8 mouse cellular contexts compared by ENCODE assay signal in the genomic region with DNA sequence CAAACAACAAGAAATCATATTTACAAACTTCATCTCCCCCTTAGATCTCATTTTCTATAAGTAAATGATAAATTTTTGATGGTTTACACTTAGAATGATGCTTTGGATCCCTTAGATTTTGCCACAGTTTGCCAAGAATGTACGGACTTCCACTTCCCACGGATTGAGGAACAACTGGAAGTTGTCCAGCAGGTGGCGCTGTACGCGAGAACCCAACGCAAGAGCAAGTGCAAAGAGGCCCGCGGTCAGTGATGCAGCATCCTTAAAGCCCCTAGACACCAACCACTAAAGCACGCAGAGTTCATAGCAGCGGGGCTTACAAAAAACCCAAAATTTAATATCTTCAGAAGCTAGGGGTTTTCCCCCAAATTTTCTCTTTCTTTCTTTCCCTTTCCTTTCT. TPM values are rescaled to one million over a fixed set of nuclear protein-coding genes. Genes with fewer than 3 reads are reported as not detected.
DNase-seq lines count a peak whose midpoint lies in the region; ATAC-seq and TF ChIP-seq lines count a peak whose summit lies in the region.

No protein-coding gene starts in this region.

- intact Hi-C loops in heart, postnatal 14 days (cut with DNase I): loop anchor here (1.0 to 10.0 kb wide), 5 partner anchors 79 to 492 kb away; partner anchors contain the start of gene Parp11

- no peaks in the 10 kb centered on the region for H3K27me3 ChIP-seq in forebrain, embryonic 10.5 days (ENCODE audit: poor library complexity, severe bottlenecking)
- no peaks in the 10 kb centered on the region for H3K27me3 ChIP-seq in forebrain, embryonic 12.5 days
- no peaks in the 10 kb centered on the region for H3K27me3 ChIP-seq in midbrain, postnatal 0 days (ENCODE audit: insufficient read depth, low read length)

- H3K4me3 ChIP-seq in forebrain, embryonic 10.5 days: no peak overlapping the region
- H3K4me3 ChIP-seq in forebrain, embryonic 12.5 days (replicated peaks): no peak overlapping the region
- no peak overlapping the region for H3K4me3 ChIP-seq in cortical plate, adult 2 months (ENCODE audit: insufficient read depth, low read length)
- H3K4me3 ChIP-seq in midbrain, postnatal 0 days (ENCODE audit: low read depth, low read length): no peak overlapping the region

- peak; percentile 85 for TF ChIP-seq CTCF in cortical plate, adult 2 months (IDR thresholded peaks at IDR 0.05; ENCODE audit: extremely low read depth, insufficient read depth, low read length)
- peak; percentile 91 for TF ChIP-seq CTCF in midbrain, postnatal 0 days (IDR thresholded peaks at IDR 0.05)

- 13% methylated on average over 10 of the region's 10 CpGs for WGBS in forebrain, embryonic 10.5 days
- WGBS in forebrain, embryonic 12.5 days: 10% methylated on average over 10 of the region's 10 CpGs
- 6% methylated on average over 10 of the region's 10 CpGs for WGBS in midbrain, postnatal 0 days

- no peak for ATAC-seq in forebrain, embryonic 12.5 days (ENCODE audit: low FRiP score)
- no peak for ATAC-seq in midbrain, postnatal 0 days (ENCODE audit: low FRiP score)

- no peaks in the 10 kb centered on the region for H3K4me1 ChIP-seq in forebrain, embryonic 10.5 days
- H3K4me1 ChIP-seq in forebrain, embryonic 12.5 days: no peaks in the 10 kb centered on the region
- no peaks in the 10 kb centered on the region for H3K4me1 ChIP-seq in cortical plate, adult 2 months (ENCODE audit: control insufficient read depth, insufficient read depth, low read length)
- H3K4me1 ChIP-seq in midbrain, postnatal 0 days (ENCODE audit: insufficient read depth, low read length): no peaks in the 10 kb centered on the region

- no peak overlapping the region for H3K9ac ChIP-seq in forebrain, embryonic 12.5 days
- H3K9ac ChIP-seq in midbrain, postnatal 0 days (replicated peaks; ENCODE audit: low read length, poor library complexity, severe bottlenecking): no peak overlapping the region

- H3K9me3 ChIP-seq in forebrain, embryonic 10.5 days: no peaks in the 10 kb centered on the region
- no peaks in the 10 kb centered on the region for H3K9me3 ChIP-seq in forebrain, embryonic 12.5 days
- H3K9me3 ChIP-seq in midbrain, postnatal 0 days (ENCODE audit: low read length): no peaks in the 10 kb centered on the region

- no peak for TF ChIP-seq POLR2A in cortical plate, adult 2 months (IDR thresholded peaks at IDR 0.05; ENCODE audit: extremely low read depth, insufficient read depth, low read length)

- no peak overlapping the region for H3K4me2 ChIP-seq in forebrain, embryonic 12.5 days
- no peak overlapping the region for H3K4me2 ChIP-seq in midbrain, postnatal 0 days (ENCODE audit: low read depth, low read length, poor library complexity, severe bottlenecking)

- no peak overlapping the region for H3K27ac ChIP-seq in forebrain, embryonic 10.5 days
- H3K27ac ChIP-seq in forebrain, embryonic 12.5 days: no peak overlapping the region
- no peak overlapping the region for H3K27ac ChIP-seq in cortical plate, adult 2 months (ENCODE audit: insufficient read depth, low read length)
- no peak overlapping the region for H3K27ac ChIP-seq in midbrain, postnatal 0 days (ENCODE audit: low read depth, low read length)

- H3K36me3 ChIP-seq in forebrain, embryonic 10.5 days (replicated peaks): 0 out of 2 replicates have a peak, but pooled peaks cover 4% of the 10 kb centered on the region
- peaks cover 27% of the 10 kb centered on the region; the same call in 1 of the 2 replicates for H3K36me3 ChIP-seq in forebrain, embryonic 12.5 days (replicated peaks)
- peaks cover 38% of the 10 kb centered on the region for H3K36me3 ChIP-seq in midbrain, postnatal 0 days (ENCODE audit: insufficient read depth, low read length)

- DNase-seq in forebrain, embryonic 10.5 days (ENCODE audit: extremely low spot score, low spot score): peak; percentile 76
- peak; percentile 70 to 78 for DNase-seq in adrenal gland, adult 18-20 months (ENCODE audit: low spot score in 2 of 2)
- peak; percentile 82 to 89 for DNase-seq in heart, postnatal 14 days
- DNase-seq in left cerebral cortex, adult 11 months (ENCODE audit: low spot score): peak; percentile 36
- peak; percentile 89 for DNase-seq in midbrain, postnatal 0 days (ENCODE audit: low spot score)
- DNase-seq in spleen, postnatal 4 days (ENCODE audit: low spot score in 2 of 2): peak; percentile 66 to 90

RNA-seq across cellular contexts. Expression of gene D6Wsu163e, which starts 16.0 kb away (rescaled TPM):
- polyA plus RNA-seq in forebrain, embryonic 10.5 days (2016; fragmentation: Nextera tagmentation; extraction: Ambion mirVana): 14.7 and 16.3 TPM in 2 replicates
- 22.0 and 22.1 TPM in 2 replicates for polyA plus RNA-seq in forebrain, embryonic 12.5 days (2016; fragmentation: Nextera tagmentation; extraction: Ambion mirVana)
- 10 to 100 TPM; 16.9 to 17.5 TPM for total RNA-seq in adrenal gland, adult 18-20 months (2021)
- 28.6 and 30.3 TPM in 2 replicates for polyA plus RNA-seq in cortical plate, adult 2 months (2012; rRNA removed)
- total RNA-seq in heart, postnatal 14 days (2021): 10 to 100 TPM; 12.2 to 14.3 TPM
- total RNA-seq in midbrain, postnatal 0 days (2014; rRNA removed): 22.0 and 23.9 TPM in 2 replicates
- 33.0 and 34.1 TPM in 2 replicates for polyA plus RNA-seq in midbrain, postnatal 0 days (2015; fragmentation: Nextera tagmentation; extraction: Ambion mirVana)

RNA-seq across cellular contexts. Expression of gene Rad51ap1, which starts 16.3 kb away (rescaled TPM):
- 85.8 and 92.1 TPM in 2 replicates for polyA plus RNA-seq in forebrain, embryonic 10.5 days (2016; fragmentation: Nextera tagmentation; extraction: Ambion mirVana)
- polyA plus RNA-seq in forebrain, embryonic 12.5 days (2016; fragmentation: Nextera tagmentation; extraction: Ambion mirVana): 73.2 and 84.4 TPM in 2 replicates
- under 1 TPM; 0.58 to 0.76 TPM for total RNA-seq in adrenal gland, adult 18-20 months (2021)
- polyA plus RNA-seq in cortical plate, adult 2 months (2012; rRNA removed): 4.2 and 4.6 TPM in 2 replicates
- total RNA-seq in heart, postnatal 14 days (2021): 1 to 10 TPM; 3.7 to 4.2 TPM
- 4.0 and 4.1 TPM in 2 replicates for total RNA-seq in midbrain, postnatal 0 days (2014; rRNA removed)
- polyA plus RNA-seq in midbrain, postnatal 0 days (2015; fragmentation: Nextera tagmentation; extraction: Ambion mirVana): 6.2 and 9.8 TPM in 2 replicates

RNA-seq across cellular contexts. Expression of gene Dyrk4, which starts 34.1 kb away (rescaled TPM):
- 0.12 TPM in 1 of 2 replicates, not detected in the other for polyA plus RNA-seq in forebrain, embryonic 10.5 days (2016; fragmentation: Nextera tagmentation; extraction: Ambion mirVana)
- 0.15 TPM in 1 of 2 replicates, not detected in the other for polyA plus RNA-seq in forebrain, embryonic 12.5 days (2016; fragmentation: Nextera tagmentation; extraction: Ambion mirVana)
- not detected for total RNA-seq in adrenal gland, adult 18-20 months (2021)
- polyA plus RNA-seq in cortical plate, adult 2 months (2012; rRNA removed): 0.17 and 0.25 TPM in 2 replicates
- total RNA-seq in heart, postnatal 14 days (2021): not detected
- not detected in 2 replicates for total RNA-seq in midbrain, postnatal 0 days (2014; rRNA removed)
- polyA plus RNA-seq in midbrain, postnatal 0 days (2015; fragmentation: Nextera tagmentation; extraction: Ambion mirVana): 0.07 and 0.12 TPM in 2 replicates

RNA-seq across cellular contexts. Expression of gene Fgf6, which starts 59.7 kb away (rescaled TPM):
- not detected in 2 replicates for polyA plus RNA-seq in forebrain, embryonic 10.5 days (2016; fragmentation: Nextera tagmentation; extraction: Ambion mirVana)
- polyA plus RNA-seq in forebrain, embryonic 12.5 days (2016; fragmentation: Nextera tagmentation; extraction: Ambion mirVana): not detected in 2 replicates
- not detected for total RNA-seq in adrenal gland, adult 18-20 months (2021)
- polyA plus RNA-seq in cortical plate, adult 2 months (2012; rRNA removed): not detected in 2 replicates
- under 1 TPM; 0.05 to 0.12 TPM for total RNA-seq in heart, postnatal 14 days (2021)
- total RNA-seq in midbrain, postnatal 0 days (2014; rRNA removed): not detected in 2 replicates
- not detected in 2 replicates for polyA plus RNA-seq in midbrain, postnatal 0 days (2015; fragmentation: Nextera tagmentation; extraction: Ambion mirVana)

Comparison
In these comparisons a context has a peak if more than half of its experiments do, and no peak if none do; other contexts are left out.
1. DNase-seq: peak in every context shown above with its lines; median percentile 89 in midbrain, postnatal 0 days; 86 in heart, postnatal 14 days; 78 in spleen, postnatal 4 days; 76 in forebrain, embryonic 10.5 days; 74 in adrenal gland, adult 18-20 months; 36 in left cerebral cortex, adult 11 months.